Mouse (Mus musculus): ENCODE results near the gene Cars2.

Gene Cars2

GRCm38 (mm10) chr8:11556691-11557423 is 6.3 kb upstream of the Cars2 start:
- in situ Hi-C loops (cut with MboI, MseI), result loop anchor here (5.0 to 10.0 kb wide), 3 partner anchors 80 to 1548 kb away; partner anchors contain the start of genes Ankrd10, Cul4a and Pcid2

DNA sequence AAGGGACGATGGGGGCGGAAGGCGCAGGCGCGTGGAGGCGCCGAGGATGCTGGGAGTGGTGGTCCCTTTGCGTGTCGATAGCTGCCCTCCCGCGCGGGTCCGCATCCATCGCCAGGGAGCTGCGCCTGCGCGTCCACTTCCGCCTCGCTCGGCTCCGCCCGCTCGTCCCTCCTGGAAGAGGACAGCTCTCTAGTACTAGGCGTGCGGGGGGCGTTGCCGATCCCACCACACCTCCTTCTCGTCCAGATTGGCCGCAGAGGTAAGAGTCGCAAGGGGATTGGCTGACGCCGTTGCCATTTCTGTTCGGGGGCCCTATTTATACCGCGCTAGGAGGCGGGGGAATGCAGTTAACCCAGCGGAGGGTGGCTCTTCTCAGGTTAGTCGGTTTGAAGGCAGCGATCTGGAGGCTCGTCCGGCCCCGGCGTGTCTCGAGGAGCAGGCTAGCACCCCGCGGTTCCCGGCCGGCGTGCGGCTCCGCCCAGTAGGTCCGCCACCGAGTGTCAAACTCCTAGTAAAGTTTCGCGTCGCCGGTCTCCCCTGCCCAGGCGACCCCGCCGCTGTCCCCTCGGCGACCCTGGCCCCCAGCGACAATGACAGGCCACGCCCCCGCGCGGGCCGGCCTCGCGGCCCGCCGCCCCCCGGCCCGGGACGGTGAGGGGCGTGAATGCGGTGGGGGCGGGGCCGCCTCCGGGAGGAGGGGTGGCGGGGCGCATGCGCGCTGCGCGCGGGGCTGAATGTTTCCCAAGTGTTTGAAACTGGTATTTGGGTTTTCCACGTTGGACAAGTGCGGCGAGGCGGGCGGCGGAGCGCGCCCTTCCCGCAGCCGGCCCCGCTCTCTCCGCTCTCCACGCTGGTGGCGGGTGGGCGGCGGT is 5.4 kb upstream of the Cars2 start:
- in situ Hi-C loops (cut with MboI, MseI), result loop anchor here (5.0 to 10.0 kb wide), 3 partner anchors 81 to 1549 kb away; partner anchors contain the start of genes Ankrd10, Cul4a and Pcid2

DNA sequence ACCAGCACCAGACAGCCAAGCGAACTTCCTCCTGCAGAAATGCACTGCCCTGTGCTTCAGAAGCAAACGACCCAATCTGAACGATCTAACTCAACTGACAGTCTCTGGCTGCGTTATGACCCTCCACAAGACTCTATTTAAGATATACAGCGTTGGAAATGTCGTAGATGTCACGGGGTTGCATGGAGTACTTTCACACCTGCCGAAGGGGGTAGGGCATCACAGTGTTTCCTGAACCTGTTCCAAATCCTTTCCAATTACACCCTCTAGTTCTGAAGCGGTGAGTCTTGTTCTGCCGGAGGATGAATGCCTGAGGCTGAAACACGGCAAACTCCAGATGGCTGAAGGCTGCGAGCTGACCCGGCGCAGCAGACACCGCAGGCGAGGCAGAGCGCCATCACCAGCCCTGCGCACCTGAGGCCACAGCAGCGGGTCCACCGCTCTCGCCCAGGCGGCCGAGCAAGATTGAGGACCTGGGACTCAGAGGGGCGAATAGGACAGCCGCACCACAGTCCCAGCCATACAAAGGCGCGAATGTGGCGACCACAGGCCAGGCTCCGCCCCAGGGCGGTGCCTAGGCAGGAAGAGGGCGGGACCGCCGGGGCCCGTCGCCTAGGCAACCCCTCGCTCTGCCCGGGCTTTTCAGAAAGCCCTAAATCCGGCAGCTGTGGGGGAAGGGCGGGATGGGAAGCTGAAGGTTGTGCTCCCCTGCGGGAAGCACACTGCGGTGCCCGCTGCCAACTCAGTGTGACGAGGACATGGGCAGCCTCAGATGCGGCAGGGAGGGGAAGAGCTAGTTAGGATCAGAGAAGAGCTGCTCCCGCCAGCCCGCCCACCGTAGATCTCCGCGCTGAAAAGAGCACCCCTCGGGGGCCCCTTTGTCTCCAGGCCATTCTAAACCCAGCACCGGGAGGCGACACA is 4.5 kb upstream of the Cars2 start, which contains the start of gene Ing1:
Gene Ing1, plus strand, starts transcription at position 773 of the 921 bp plus-strand sequence.
- in situ Hi-C loops (cut with MboI, MseI), result loop anchor here (5.0 to 10.0 kb wide), 3 partner anchors 82 to 1550 kb away; partner anchors contain the start of genes Ankrd10, Cul4a and Pcid2

- in situ Hi-C loops (cut with MboI, MseI), result loop anchor here (10.0 kb wide), 2 partner anchors 202 to 1552 kb away; partner anchors contain the start of genes Cul4a and Pcid2
Measured at GRCm38 (mm10) chr8:11552390-11552789, 1.8 kb upstream of the Cars2 start.

DNA sequence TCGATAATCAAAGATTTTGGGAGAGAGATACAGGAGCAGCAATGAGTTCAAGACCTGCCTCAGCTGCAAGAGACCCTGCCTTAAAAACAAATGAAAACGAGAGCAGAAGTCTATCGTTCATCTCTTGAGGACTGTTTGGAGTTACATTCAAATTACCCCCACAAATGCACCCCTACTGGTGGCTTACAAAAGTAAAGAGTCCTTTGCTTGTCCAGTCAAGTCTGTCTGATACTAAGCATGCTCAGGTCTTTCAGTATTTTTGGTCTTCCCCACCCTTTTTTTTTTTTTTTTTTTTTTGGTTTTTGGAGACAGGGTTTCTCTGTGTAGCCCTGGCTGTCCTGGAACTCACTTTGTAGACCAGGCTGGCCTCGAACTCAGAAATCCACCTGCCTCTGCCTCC is 914 bp upstream of the Cars2 start:
- in situ Hi-C loops (cut with MboI, MseI), result loop anchor here (10.0 kb wide), 2 partner anchors 203 to 1553 kb away; partner anchors contain the start of genes Cul4a and Pcid2

- in situ Hi-C loops (cut with MboI, MseI), result loop anchor here (10.0 kb wide), 2 partner anchors 205 to 1555 kb away; partner anchors contain the start of genes Cul4a and Pcid2
Measured at GRCm38 (mm10) chr8:11549706-11550105, 877 bp downstream of the Cars2 start.

DNA sequence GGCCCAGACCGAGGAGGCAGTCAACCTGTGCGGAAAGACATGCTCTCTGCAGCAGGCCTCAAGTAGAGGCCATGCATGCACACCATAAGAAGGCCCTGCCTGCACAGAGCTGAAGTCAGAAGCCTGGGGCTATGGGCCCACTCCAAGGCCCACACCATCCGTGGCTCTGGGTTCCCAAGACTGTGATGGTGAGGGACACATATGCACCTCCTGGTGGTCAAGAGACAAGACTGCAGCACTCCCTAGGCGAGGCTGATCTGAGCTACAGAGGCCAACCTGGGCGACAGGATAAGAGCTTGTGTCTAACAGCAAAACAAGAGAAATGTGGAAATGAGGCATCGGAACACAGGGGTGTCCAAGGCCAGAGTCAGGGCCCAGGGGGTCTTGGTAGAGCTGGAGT is 3.5 kb downstream of the Cars2 start:
- in situ Hi-C loops (cut with MboI, MseI), result no loop called here

DNA sequence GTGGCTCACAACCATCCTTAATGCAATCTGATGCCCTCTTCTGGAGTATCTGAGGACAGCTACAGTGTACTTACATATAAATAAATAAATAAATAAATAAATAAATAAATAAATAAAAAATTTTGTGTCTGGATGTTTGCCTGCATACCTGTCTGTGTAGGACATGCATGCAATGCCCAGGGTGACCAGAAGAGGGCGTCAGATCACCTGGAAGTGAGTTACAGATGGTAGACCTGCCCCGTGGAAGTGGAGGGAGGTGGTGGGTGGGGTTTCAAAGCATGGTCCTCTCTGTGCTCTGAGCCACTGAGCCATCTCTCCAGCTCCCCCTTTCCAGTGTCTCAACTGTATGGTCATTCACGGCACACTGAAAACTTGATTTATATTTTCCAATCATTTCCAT is 6.2 kb downstream of the Cars2 start:
- in situ Hi-C loops (cut with MboI, MseI), result no loop called here

DNA sequence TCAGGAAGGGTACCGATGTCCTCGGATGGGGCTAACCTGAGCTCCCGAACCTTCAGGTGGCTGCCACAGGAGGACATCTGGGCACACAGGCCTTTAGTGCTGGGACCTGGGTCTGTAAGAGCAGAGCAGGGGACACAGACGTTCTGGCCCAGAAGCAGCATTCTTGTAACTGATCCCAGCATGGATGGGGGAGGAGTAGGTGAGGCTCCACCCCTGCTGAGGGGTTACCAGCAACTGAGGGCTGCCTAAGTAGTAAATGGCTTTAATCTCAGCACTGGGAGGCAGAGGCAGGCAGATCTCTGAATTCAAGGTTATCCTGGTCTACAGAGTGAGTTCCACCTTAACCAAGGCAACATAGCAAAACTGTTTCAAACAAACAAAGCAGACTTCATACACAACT is 7.7 kb downstream of the Cars2 start:
- in situ Hi-C loops (cut with MboI, MseI), result no loop called here

GRCm38 (mm10) chr8:11542031-11542430 is 8.6 kb downstream of the Cars2 start:
- in situ Hi-C loops (cut with MboI, MseI), result no loop called here

GRCm38 (mm10) chr8:11540182-11540581 is 10.4 kb downstream of the Cars2 start:
- in situ Hi-C loops (cut with MboI, MseI), result no loop called here

DNA sequence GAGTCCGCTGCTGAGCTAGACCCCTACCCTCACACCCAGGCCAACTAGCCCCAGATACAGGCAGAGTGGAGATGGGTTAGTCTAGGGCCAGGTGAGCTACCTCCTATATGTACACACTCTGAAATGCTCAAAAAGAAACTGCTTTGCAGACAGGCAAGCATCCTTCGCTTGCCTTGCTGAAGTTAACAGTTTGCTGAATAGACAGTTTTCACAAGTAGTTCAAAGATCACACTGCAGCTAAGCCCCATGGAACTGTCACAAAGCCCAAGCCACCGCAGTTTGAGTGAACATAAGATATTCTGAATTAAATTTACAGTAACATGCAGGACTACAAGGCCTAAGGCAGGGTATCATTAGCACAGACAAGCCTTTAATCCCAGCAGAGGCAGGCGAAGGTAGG is 11.5 kb downstream of the Cars2 start:
- in situ Hi-C loops (cut with MboI, MseI), result loop anchor here (5.0 kb wide), 1 partner anchor 37 kb away; no protein-coding TSS in a partner anchor

GRCm38 (mm10) chr8:11534494-11534893 is 16.1 kb downstream of the Cars2 start:
- in situ Hi-C loops (cut with MboI, MseI), result no loop called here

DNA sequence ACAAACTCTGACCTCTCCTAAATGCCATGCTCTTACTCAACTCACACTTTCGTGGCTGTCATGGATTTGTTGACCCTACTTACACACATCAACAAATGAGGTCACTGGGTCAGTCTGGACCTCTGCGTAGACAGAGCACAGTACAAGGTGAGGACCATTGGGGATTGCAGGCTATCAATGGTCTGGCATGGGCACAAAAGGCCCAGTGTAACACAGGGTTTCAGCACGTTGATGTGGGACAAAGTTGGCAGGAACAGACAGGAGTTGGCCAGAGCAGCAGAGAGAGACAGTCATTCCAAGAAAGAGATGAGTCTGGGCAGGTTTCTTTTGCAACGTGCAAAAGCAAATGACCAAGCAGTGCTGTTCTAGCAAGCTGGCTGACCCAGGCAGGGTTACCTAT is 19.7 kb downstream of the Cars2 start:
- in situ Hi-C loops (cut with MboI, MseI), result no loop called here

DNA sequence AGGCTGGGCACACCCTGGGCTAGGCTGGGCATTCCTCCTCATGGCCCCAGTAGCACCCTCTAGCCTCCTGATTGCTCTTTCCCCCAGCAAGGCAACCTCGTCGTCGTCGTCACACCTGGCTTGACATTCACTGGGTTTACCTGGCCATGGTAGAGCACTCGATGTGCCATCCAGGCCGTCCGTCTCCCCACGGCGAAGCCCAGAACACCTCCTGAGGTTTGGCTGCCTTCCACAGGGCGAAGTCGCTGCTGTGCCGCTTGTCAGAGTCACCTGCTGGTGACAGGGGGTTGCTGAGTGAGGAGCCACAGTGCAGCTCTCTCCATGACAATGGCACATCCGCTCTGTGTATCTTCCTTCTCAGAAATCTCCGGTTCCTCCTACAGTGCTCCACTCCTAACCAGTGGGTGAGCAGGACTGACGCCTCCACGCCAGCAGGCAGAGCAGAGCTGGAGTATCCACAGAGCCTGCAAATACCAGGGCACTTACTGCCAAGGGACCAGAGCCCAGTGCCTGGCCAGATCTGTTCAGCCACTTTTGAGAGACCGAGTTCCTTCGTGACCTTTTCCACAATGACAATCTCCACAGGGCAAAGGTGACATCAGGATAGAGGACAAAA is 20.3 kb downstream of the Cars2 start:
- in situ Hi-C loops (cut with MboI, MseI), result no loop called here

GRCm38 (mm10) chr8:11523331-11523730 is 27.3 kb downstream of the Cars2 start:
- in situ Hi-C loops (cut with MboI, MseI), result no loop called here

- in situ Hi-C loops (cut with MboI, MseI), result no loop called here
Measured at GRCm38 (mm10) chr8:11518676-11519075, 31.9 kb downstream of the Cars2 start.

DNA sequence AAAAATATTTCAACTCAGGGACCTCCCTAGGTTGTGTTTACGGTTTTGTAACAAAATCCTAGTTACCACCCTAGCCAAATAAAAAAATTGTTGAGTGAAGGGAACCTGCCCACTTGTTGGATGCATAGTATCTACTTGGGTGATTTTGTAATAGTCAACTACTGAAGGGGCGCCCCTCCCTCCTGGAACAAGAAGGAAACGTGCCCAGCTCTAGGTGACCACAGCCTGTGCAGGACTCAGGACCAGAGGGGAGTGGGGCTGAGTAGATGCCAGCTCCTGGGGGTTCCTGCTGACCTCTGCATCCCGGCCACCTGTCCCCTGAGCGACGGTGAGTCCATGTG is 32.6 kb downstream of the Cars2 start:
- in situ Hi-C loops (cut with MboI, MseI), result no loop called here

DNA sequence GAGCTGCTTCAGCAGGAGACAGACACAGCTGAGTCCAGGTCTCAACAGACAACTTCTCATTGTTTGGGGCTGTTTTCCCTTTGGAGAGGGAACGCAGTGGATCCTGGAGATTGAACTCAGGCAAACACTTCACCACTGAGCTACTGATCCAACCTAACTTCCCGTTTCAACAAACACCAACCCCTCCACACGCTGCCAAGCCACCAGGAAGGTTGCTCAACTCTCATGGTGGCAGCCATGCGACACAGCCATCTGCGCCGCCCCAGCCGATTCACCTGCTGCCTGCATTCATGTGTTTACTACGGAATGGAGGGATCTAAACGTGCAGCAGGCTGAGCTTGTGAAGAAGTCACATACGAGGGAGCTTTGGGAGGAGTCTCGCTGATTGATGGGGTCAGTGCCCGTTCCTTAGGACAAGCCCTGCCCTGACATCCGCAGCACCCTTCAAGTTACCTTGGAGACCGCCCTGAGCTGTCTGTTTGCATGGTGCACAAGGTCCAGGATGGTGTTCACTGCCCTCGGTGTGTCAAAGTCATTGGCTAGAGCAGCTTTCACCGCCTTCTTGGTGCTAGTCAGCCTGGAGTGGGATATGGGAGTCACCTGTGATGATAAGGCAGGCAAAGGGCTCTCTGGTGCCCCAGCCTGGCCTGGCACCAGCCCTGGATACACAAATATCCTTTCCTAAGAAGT is 33.1 kb downstream of the Cars2 start:
- in situ Hi-C loops (cut with MboI, MseI), result no loop called here

DNA sequence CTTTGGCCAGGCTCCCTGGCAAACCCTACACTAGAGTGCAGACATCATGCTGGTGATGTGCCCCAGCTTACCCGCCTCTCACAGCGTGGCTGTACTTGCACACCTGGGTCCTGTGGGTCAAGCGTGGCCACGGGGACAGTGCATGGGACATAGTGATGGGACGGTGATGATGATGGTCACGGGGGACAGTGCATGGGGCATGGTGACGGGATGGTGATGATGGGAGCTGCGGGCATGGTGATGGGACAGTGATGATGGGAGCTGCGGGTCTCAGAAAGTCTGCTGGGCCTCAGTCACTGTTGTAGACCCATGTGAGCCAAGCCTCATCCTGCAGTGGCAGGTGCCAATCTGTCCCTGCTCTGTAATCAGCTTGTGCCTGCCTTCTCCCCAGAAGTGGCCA is 34.3 kb downstream of the Cars2 start:
- in situ Hi-C loops (cut with MboI, MseI), result no loop called here

Measured in T-helper 2 cell (primary cell).